Mouse (Mus musculus) megakaryocyte progenitor cell, adult 5-6 weeks (primary cell): ENCODE measurements around the gene Nme9. TPM values are rescaled to one million over a fixed set of nuclear protein-coding genes. Genes with fewer than 3 reads are reported as not detected.

Experiments
- ATAC-seq: replicated peaks from 2 replicates; pipeline ENCODE4 v1.8.0; 2016; ENCODE audit warnings: mild to moderate bottlenecking, moderate TSS enrichment, inconsistent platforms; ENCODE audit not compliant: poor library complexity
- total RNA-seq, 2 experiments: library from RNA; stranded (forward) in 1 of 2; stranded (reverse) in 1 of 2; fragments of 157-497, 149-512 nt in 1 of 2; fragments of 200-1000 nt in 1 of 2; gene quantifications; 2 replicates each; pipeline versions ENCODE4 v1.2.3 to v1.2.4; 2015 to 2017

Gene Nme9
- total RNA-seq, 2 experiments from 2014 or later = not detected

- peak; percentile 60 for ATAC-seq
These were observed 14.9 kb upstream of the Nme9 start for GRCm38 (mm10) chr9:99436182-99437030.

- ATAC-seq = no peak
These were observed 14.1 kb upstream of the Nme9 start, which contains the start of gene Mras for GRCm38 (mm10) chr9:99437031-99437764. Gene Mras (minus strand): TSS chr9:99437381.

- no peak for ATAC-seq
These were observed 13.3 kb upstream of the Nme9 start for GRCm38 (mm10) chr9:99437781-99438565.

- no peak for ATAC-seq
These were observed 12.2 kb upstream of the Nme9 start for GRCm38 (mm10) chr9:99439064-99439463.

GRCm38 (mm10) chr9:99440941-99441340 lies 10.3 kb upstream of the Nme9 start:
- ATAC-seq = no peak

GRCm38 (mm10) chr9:99441647-99442433 lies 9.4 kb upstream of the Nme9 start:
- ATAC-seq = no peak

GRCm38 (mm10) chr9:99444590-99445178 lies 6.6 kb upstream of the Nme9 start:
- ATAC-seq = peak; percentile 89

GRCm38 (mm10) chr9:99446259-99446658 lies 5.0 kb upstream of the Nme9 start:
- no peak for ATAC-seq

- no peak for ATAC-seq
These were observed 4.0 kb upstream of the Nme9 start for GRCm38 (mm10) chr9:99447323-99447722.

GRCm38 (mm10) chr9:99449886-99450647 lies 1.2 kb upstream of the Nme9 start:
- peak; percentile 79 for ATAC-seq

GRCm38 (mm10) chr9:99454211-99454610 lies 2.9 kb downstream of the Nme9 start:
- ATAC-seq = no peak

- peak; percentile 90 for ATAC-seq
These were observed 7.4 kb downstream of the Nme9 start for GRCm38 (mm10) chr9:99458529-99459208.

GRCm38 (mm10) chr9:99459730-99460129 lies 8.5 kb downstream of the Nme9 start:
- no peak for ATAC-seq

- ATAC-seq = no peak
These were observed 13.6 kb downstream of the Nme9 start for GRCm38 (mm10) chr9:99464876-99465275.

- ATAC-seq = no peak
These were observed 17.3 kb downstream of the Nme9 start for GRCm38 (mm10) chr9:99468572-99468971.

- peak; percentile 56 for ATAC-seq
These were observed 18.5 kb downstream of the Nme9 start for GRCm38 (mm10) chr9:99469681-99470273.

GRCm38 (mm10) chr9:99470347-99471092 lies 19.2 kb downstream of the Nme9 start:
- peak; percentile 59 for ATAC-seq
